Mouse (Mus musculus) B cell, adult 2 months (primary cell): ENCODE data around the gene Gm44511.
"Not testable (repeated sequence)": the region's sequence is repeated elsewhere in the genome, so short reads cannot be mapped to it uniquely, and the experiment has no call there.

ENCODE experiments used
- DNase-seq, 2 experiments: peaks; one replicate each; pipeline ENCODE4 v3.0.0; 2022

Gm44511 gene

GRCm38 (mm10) chr6:128839921-128840320 lies 13.8 kb upstream of the Gm44511 start:
- DNase-seq, result no peak

- peak; percentile 95 to 97 for DNase-seq
Observed at GRCm38 (mm10) chr6:128839266-128839771, 13.2 kb upstream of the Gm44511 start.

DNA sequence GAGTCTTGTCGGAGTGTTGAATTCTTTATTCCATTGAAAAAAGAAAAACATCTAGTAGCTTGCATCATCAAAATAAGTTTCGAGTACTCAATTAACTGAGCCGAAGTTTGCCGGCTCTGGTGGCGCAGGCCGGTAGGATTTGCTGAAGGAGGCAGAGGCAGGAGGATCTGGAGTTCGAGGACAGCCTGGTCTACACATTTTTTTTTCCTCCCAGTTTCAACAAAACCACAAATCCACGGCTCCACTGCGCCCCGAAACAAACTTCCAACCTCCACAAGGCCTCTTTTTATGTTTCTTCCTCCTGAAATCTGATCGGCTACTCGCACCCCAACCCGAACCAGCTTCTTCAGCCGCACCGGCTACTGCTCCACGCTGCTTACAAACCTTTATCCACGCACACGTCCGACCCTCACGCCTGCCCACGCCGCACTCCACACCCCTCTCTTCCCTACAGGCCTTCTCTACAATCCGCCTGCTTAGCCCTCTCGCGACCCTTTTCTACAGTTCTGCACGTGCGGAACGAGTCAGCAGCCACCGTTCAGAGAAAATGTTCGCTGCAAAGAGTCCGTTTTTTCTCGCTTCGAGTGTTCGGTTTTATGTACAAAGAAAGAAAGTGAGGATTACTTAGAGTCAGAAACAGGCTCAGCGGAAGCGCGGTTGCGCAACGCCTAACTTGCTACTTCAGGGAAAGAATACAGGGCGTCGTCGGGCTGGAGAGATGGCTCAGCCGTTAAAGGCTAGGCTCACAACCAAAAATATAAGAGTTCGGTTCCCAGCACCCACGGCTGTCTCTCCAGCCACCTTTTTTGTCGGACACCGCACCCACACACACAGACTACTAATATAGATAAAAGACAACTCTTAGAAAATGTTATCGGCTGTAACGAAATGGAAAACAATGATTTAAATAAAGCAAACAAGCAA lies 12.5 kb upstream of the Gm44511 start:
- peak; percentile 90 to 91 for DNase-seq

GRCm38 (mm10) chr6:128837454-128838341 lies 11.6 kb upstream of the Gm44511 start:
- DNase-seq, result no peak

DNA sequence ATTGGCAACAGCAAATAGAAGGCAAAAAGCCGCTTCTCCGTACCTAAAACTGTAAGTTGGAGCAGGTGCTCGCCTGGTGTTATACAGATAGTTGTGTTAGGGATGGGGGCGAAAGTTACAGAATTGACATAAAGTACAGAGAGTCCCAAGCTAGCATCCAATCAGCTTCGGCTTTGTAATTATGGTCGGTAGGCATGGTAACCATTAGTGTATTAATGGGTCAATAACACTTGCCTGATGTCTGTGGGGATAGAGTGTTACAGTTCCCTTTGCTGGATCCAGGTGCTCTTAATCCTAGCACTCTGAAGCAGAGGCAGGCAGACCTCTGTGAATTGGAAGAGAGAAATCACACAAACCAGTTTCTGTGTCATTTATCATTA lies 10.8 kb upstream of the Gm44511 start:
- peak in 1 of 2 experiments; percentile 26 for DNase-seq

- DNase-seq, result no peak
Observed at GRCm38 (mm10) chr6:128836191-128836954, 10.3 kb upstream of the Gm44511 start.

- DNase-seq, result no peak
Observed at GRCm38 (mm10) chr6:128835571-128835970, 9.5 kb upstream of the Gm44511 start.

DNA sequence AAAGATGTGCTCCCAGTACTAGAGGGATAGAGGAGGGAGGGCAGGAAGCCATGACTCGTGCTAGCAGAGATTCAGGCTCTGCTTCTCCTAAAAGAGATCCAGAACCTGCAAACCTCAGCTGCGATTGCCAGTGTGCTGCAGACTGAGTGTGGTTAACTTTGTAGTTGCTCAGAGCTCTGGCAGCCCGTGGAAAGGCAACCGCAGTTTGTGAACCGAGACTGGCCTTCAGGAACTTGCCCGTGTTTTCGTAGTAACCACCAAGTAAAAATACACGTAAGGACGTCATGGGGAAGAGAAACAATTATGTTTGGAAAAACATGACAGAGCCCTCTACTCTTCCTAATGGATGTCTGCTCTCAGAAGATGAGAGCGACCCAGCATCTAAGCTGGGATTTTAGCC lies 6.9 kb upstream of the Gm44511 start:
- DNase-seq, result peak; percentile 14 to 20

DNA sequence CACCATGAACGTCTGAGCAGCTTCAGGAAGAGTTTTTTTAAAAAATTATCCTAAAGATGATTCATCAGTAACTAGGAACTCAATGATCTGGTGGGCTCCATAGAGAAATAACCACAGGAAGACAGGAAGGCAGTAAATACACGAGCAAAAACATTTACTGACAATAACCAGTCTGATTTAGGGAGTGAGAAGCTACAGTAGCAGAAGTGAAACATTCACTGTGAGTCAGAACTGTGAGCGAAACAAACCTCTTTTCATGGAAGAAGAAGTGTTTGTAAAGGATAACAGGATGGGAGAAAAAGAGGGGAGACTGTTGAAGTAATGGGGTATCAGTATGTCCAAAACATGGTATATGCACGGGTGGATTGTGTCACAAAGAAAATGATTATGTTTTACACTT lies 3.7 kb upstream of the Gm44511 start:
- DNase-seq, result no peak

DNA sequence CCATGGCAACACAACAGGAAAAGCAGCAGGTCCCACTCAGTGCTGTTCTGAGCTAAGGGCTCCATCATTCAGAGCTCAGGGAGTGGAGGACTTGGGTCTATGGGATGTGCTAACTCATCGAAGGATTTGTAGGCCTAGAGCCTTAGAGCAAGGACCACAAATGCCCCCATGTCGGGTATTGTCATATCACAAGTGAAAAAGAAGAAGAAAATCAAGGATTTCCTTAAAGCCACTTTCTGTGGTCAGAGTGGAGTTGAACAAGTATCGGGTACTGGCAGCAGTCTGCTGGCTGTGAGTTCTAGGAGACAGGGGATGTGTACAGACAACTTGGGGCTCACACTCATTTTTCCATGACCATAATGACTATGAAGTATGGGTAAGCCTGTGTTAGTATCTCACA lies 666 bp upstream of the Gm44511 start:
- DNase-seq, result no peak

GRCm38 (mm10) chr6:128818083-128818802 lies 7.9 kb downstream of the Gm44511 start:
- no peak for DNase-seq

DNA sequence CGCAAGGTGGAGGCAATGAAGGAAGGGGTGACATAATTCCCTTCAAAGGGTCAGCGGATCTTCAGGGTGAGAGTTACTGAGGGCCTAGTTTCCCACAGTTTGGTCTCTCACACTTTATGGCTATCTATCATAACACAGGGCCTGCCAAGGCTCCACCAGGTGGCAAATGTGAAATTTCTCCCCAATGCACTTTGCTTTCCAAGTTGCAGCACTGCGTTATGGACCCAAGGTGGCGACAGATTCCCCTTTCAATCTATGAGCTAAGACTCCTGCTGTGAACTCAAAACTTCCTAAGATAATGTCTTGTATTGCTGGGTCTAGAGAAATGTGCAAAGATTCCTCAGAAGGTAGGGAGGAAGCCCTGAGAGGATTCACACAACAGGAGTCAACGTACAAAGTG lies 17.6 kb downstream of the Gm44511 start:
- DNase-seq, result peak; percentile 60 to 72

GRCm38 (mm10) chr6:128807021-128807420 lies 19.1 kb downstream of the Gm44511 start:
- DNase-seq, result peak; percentile 37 to 50

GRCm38 (mm10) chr6:128804823-128805640 lies 21.1 kb downstream of the Gm44511 start:
- peak; percentile 76 to 78 for DNase-seq

DNA sequence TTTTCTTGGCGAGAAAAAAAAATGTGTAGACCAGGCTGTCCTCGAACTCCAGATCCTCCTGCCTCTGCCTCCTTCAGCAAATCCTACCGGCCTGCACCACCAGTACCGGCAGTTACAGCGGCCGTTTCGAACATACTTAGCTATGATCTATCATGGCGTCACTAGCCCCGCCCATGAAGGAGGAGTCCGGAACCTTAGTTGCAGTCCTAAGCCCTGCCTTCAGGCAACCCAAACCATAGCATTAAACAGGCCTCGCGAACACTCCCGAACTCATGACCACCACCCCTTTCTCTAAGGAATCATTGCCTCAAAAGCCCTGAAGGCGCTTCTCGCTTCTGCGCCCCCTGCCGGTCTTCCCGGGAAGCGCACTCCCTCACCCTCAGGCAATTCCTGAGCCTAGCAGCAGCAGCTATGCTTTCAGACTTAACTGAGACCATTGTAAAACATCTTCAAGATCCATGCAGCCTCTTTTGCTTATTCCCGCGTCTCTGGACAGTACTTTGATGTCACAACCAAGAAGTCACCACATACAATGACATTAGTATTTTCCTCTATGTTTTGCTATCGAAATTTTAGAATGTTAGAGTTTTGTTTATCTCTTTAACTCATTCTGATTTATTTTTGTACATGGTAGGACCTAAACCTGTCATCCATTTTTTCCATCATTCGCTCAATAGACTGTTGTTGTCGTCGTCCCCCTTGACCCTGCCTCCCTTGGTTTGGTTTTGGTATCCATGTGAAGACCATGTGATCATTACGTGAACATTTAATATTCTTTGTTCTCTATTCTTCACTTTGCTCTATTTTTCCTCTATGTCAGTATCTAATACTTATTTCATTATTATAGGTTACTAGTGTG lies 22.9 kb downstream of the Gm44511 start:
- DNase-seq, result peak; percentile 96 to 97

GRCm38 (mm10) chr6:128802557-128802956 lies 23.6 kb downstream of the Gm44511 start:
- no peak for DNase-seq

GRCm38 (mm10) chr6:128800696-128801095 lies 25.4 kb downstream of the Gm44511 start:
- DNase-seq, result not testable (repeated sequence)

DNA sequence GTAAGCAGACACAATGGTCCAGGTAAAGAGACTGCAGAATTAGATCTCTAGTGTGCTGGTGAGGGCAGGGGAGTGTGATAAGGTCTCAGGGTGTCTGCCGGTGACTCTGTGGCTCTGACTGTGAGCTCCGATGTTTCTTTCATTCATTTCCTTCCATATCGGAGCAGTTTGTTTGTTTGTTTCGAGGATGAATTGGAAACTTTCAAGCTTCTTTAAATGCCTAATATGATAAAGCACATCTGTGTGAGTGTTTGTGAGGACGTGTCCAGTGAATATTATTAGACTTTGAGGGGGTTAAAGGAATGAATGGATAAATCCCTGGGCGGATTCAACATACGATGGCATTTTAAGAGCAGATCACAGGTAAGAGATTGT lies 26.2 kb downstream of the Gm44511 start:
- DNase-seq, result no peak

DNA sequence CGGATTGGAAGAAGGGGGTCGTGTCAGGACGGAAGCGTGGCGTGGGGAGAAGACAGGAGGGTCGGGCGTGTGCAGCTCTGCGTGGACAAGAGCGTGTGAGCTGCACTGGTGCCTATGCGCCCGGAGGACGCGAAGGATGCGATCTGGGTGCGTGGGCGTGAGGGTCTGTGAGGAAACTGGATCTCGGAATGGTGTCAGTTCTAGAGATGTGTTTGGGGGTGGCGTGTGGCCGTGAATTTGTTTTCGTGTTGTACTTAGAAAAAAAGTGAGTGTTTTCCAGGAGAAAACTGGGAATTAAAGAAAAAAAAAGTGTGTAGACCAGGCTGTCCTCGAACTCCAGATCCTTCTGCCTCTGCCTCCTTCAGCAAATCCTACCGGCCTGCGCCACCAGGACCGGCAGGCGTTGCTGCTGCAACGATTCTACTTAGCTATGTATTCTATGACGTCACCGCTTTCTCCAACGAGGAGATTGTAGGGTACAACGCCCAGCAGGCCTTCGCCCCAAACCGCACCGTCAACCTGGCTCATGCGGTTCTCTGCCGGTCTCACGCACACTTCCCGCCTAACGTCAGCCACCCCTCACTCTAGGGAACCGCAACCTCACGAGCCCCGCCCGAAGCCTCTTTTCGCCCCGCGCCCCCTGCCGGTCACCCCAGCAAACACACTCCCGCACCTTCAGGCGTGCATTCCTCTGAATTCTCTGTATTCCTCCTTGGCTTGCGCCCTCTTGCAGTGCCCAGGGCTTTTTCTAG lies 26.8 kb downstream of the Gm44511 start:
- peak; percentile 90 for DNase-seq
